Mouse (Mus musculus) neural tube, postnatal 0 days (tissue): ENCODE measurements around the gene Gm8773. TPM values are rescaled to one million over a fixed set of nuclear protein-coding genes. Genes with fewer than 3 reads are reported as not detected.

Experiments used
- polyA plus RNA-seq: library from polyadenylated mRNA; unstranded; fragments of >200 nt; fragmentation: Nextera tagmentation; extraction: Ambion mirVana; gene quantifications from 2 replicates; pipeline ENCODE4 v1.2.1, GENCODE M21; 2015

Gm8773 gene
- 8.2 and 10.2 TPM in 2 replicates for polyA plus RNA-seq

GRCm38 (mm10) chr5:5573749-5574317 lies at the start of gene Gm8773:
Gm8773 (plus strand) TSS chr5:5573799.

GRCm38 (mm10) chr5:5559079-5559740 lies 14.4 kb upstream of the Gm8773 start, which contains the start of gene Gtpbp10:
Gtpbp10 (minus strand) TSS chr5:5559538.

Other genes with a start within 250 kb of the Gm8773 start
- 52.9 and 56.2 TPM in 2 replicates for gene Cdk14, start 153.5 kb upstream of the Gm8773 start, polyA plus RNA-seq
- 0.23 TPM in 1 of 2 replicates, not detected in the other for gene 1700015F17Rik, start 94.7 kb upstream of the Gm8773 start, polyA plus RNA-seq
- 12.6 and 13.4 TPM in 2 replicates for gene Cldn12, start 58.8 kb upstream of the Gm8773 start, polyA plus RNA-seq
- 10.6 and 11.7 TPM in 2 replicates for gene Gtpbp10, start 14.3 kb upstream of the Gm8773 start, polyA plus RNA-seq
- gene Cfap69, start 90.4 kb downstream of the Gm8773 start, polyA plus RNA-seq: 8.3 TPM in 2 replicates
- gene Steap2, start 120.8 kb downstream of the Gm8773 start, polyA plus RNA-seq: 8.4 TPM in 2 replicates
- 1.5 and 2.2 TPM in 2 replicates for gene Steap1, start 175.5 kb downstream of the Gm8773 start, polyA plus RNA-seq